Mouse (Mus musculus) midbrain, embryonic 11.5 days (tissue): ENCODE measurements around the gene 1700012B07Rik. TPM values are rescaled to one million over a fixed set of nuclear protein-coding genes. Genes with fewer than 3 reads are reported as not detected.

ENCODE experiments used
- ATAC-seq: fragments of 200-750 bp; cut with Nextera tagmentation; 2 replicates; pipeline ENCODE4 v1.8.0; 2017; ENCODE audit warnings: moderate TSS enrichment, moderate library complexity; ENCODE audit not compliant: low FRiP score
- DNase-seq: peaks from one replicate; pipeline ENCODE4 v3.0.0; 2015; ENCODE audit warnings: low spot score; ENCODE audit errors: missing footprints
- H3K27ac ChIP-seq: fragments of 300-500 bp; sonication (generic); 2 replicates; pipeline ENCODE4 v1.5.1; 2014; ENCODE audit warnings: low read depth, low read length
- H3K27me3 ChIP-seq: fragments of 300-500 bp; sonication (generic); 2 replicates; pipeline ENCODE4 v1.6.1; 2014; ENCODE audit warnings: mild to moderate bottlenecking, low read length, moderate library complexity, mixed read lengths; ENCODE audit not compliant: control insufficient read depth, insufficient read depth
- H3K36me3 ChIP-seq: fragments of 300-500 bp; sonication (generic); 2 replicates; pipeline ENCODE4 v1.6.1; 2014; ENCODE audit warnings: mild to moderate bottlenecking, low read length, moderate library complexity, mixed read lengths; ENCODE audit not compliant: control insufficient read depth, insufficient read depth
- H3K4me1 ChIP-seq: fragments of 300-500 bp; sonication (generic); 2 replicates; pipeline ENCODE4 v1.6.1; 2014; ENCODE audit warnings: low read length; ENCODE audit not compliant: control insufficient read depth, insufficient read depth
- H3K4me2 ChIP-seq: fragments of 300-500 bp; sonication (generic); 2 replicates; pipeline ENCODE4 v1.6.1; 2014; ENCODE audit warnings: mild to moderate bottlenecking, moderate library complexity
- H3K4me3 ChIP-seq: fragments of 300-500 bp; sonication (generic); 2 replicates; pipeline ENCODE4 v1.5.1; 2014; ENCODE audit warnings: low read depth, low read length
- H3K9ac ChIP-seq: fragments of 300-500 bp; sonication (generic); 2 replicates; pipeline ENCODE4 v1.6.1; 2014; ENCODE audit warnings: low read length
- H3K9me3 ChIP-seq: fragments of 300-500 bp; sonication (generic); 2 replicates; pipeline ENCODE4 v1.6.1; 2016; ENCODE audit warnings: low read length; ENCODE audit not compliant: control insufficient read depth
- WGBS: fragments of 180-500 bp; shearing (Covaris S2); extraction: QIAGEN DNeasy Blood & Tissue Kit; methylation state at CpG from one replicate; pipeline ENCODE4 v1.1.7; 2014; 5-methylcytosine and 5-hydroxymethylcytosine counted together
- polyA plus RNA-seq: library from polyadenylated mRNA; unstranded; fragments of >200 nt; fragmentation: Nextera tagmentation; extraction: Ambion mirVana; gene quantifications from 2 replicates; pipeline ENCODE4 v1.2.1, GENCODE M21; 2014

Gene 1700012B07Rik
- polyA plus RNA-seq, 1 experiment from 2014 or later: not detected

DNA sequence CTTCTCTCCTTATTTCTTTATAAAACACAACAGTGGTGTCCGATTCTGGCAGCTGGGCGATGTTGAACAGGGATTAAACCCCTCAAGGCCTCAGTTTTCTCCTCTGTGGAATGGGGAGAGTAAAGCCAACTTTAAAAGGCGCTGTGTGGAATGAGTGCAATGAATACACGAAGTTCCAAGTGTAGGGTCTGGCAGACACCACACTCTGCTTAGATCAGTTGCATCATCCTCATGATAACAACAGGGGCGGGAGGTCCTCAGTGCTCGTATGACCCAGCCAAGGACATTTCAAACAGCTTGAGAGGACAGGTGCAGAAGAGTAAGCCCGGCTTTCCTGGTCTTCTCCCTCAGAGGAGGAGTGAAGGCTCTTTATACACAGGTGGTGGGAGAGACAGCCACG lies 26.2 kb upstream of the 1700012B07Rik start:
- Histone ChIP-seq H3K9me3 (no peaks in the 10 kb centered on the region), H3K27me3 (no peaks in the 10 kb centered on the region), H3K4me1 (no peaks in the 10 kb centered on the region), H3K36me3 (no peaks in the 10 kb centered on the region), H3K4me3 (no peak overlapping the region), H3K27ac (no peak overlapping the region), H3K4me2 (no peak overlapping the region), H3K9ac (no peak overlapping the region)
- DNase-seq (peak; percentile 75), ATAC-seq (peak; percentile 38; the same call in 1 of the 2 replicates)
- WGBS: 85% methylated on average over 8 of the region's 8 CpGs

GRCm38 (mm10) chr11:109853228-109853966 lies 25.6 kb upstream of the 1700012B07Rik start:
- H3K27ac ChIP-seq: no peak overlapping the region
- ATAC-seq (peak; percentile 81), DNase-seq (peak; percentile 88)
- H3K4me1 ChIP-seq: no peaks in the 10 kb centered on the region
- H3K27me3 ChIP-seq: no peaks in the 10 kb centered on the region
- 57% methylated on average over 17 of the region's 17 CpGs for WGBS
- no peak overlapping the region for H3K9ac ChIP-seq
- H3K4me2 ChIP-seq: no peak overlapping the region
- H3K4me3 ChIP-seq: no peak overlapping the region
- H3K36me3 ChIP-seq: no peaks in the 10 kb centered on the region
- no peaks in the 10 kb centered on the region for H3K9me3 ChIP-seq

DNA sequence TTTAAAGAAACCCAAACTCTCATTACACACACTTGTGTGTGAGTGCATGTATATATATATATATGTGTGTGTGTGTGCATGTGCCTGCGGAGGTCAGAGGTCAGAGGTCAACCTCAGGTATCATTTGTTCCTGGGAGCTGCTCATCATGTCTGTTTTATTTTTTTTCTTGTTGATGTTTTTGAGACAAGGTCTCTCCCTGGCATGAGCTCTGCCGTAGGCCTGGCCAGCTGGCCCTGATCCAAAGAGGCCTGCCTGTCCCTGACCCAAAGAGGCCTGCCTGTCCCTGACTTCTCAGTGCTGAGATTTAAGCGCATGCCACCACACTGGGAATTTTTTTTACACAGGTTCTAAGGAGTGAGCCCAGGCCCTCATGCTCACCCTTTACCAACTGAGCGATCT lies 24.1 kb upstream of the 1700012B07Rik start:
- H3K4me1 ChIP-seq: no peaks in the 10 kb centered on the region

DNA sequence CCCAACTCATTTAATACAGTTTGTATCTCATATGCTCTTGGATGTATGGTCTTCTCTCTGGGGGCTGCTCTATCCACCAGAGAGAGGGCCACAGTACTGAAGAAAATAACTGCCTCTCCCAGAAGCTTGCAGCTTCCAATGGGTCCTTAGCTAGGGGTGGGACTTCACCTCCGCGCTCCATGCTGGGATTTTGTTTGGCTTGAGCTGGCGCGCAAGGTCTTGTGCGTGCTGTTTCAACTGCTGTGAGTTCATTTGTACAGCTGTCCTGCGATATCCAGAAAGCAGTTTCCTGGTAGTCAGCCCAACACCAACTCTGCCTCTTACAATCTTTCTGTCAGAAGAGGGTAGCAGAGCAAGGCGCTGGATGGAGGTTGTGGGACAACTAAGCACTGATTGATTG lies 18.5 kb upstream of the 1700012B07Rik start:
- Histone ChIP-seq H3K27ac (no peak overlapping the region), H3K4me2 (no peak overlapping the region), H3K27me3 (no peaks in the 10 kb centered on the region), H3K9ac (no peak overlapping the region), H3K9me3 (no peaks in the 10 kb centered on the region), H3K4me1 (no peaks in the 10 kb centered on the region), H3K36me3 (no peaks in the 10 kb centered on the region), H3K4me3 (no peak overlapping the region)
- 65% methylated on average over 7 of the region's 7 CpGs for whole genome bisulfite sequencing
- no peak for DNase-seq
- no peak for ATAC-seq

More for the DNA sequence above, 24.1 kb upstream of the 1700012B07Rik start:
- no peak for DNase-seq
- no peak for ATAC-seq
- H3K36me3 ChIP-seq: no peaks in the 10 kb centered on the region
- H3K27me3 ChIP-seq: no peaks in the 10 kb centered on the region
- H3K9me3 ChIP-seq: no peaks in the 10 kb centered on the region
- no peak overlapping the region for H3K4me3 ChIP-seq
- H3K4me2 ChIP-seq: no peak overlapping the region
- no peak overlapping the region for H3K9ac ChIP-seq
- WGBS: 90% methylated on average over 4 of the region's 4 CpGs
- no peak overlapping the region for H3K27ac ChIP-seq

GRCm38 (mm10) chr11:109845601-109846000 lies 17.8 kb upstream of the 1700012B07Rik start:
- H3K4me1 ChIP-seq: no peaks in the 10 kb centered on the region
- no peaks in the 10 kb centered on the region for H3K36me3 ChIP-seq
- 67% methylated on average over 4 of the region's 4 CpGs for WGBS
- no peak overlapping the region for H3K4me3 ChIP-seq
- no peak for DNase-seq
- H3K4me2 ChIP-seq: no peak overlapping the region
- ATAC-seq: no peak
- H3K27me3 ChIP-seq: no peaks in the 10 kb centered on the region
- no peak overlapping the region for H3K27ac ChIP-seq
- no peak overlapping the region for H3K9ac ChIP-seq
- no peaks in the 10 kb centered on the region for H3K9me3 ChIP-seq

GRCm38 (mm10) chr11:109844466-109844865 lies 16.6 kb upstream of the 1700012B07Rik start:
- WGBS: 77% methylated on average over 5 of the region's 5 CpGs
- no peak for ATAC-seq
- H3K27ac ChIP-seq: no peak overlapping the region
- no peak overlapping the region for H3K4me3 ChIP-seq
- no peaks in the 10 kb centered on the region for H3K4me1 ChIP-seq
- H3K36me3 ChIP-seq: no peaks in the 10 kb centered on the region
- DNase-seq: no peak
- H3K27me3 ChIP-seq: no peaks in the 10 kb centered on the region
- no peak overlapping the region for H3K4me2 ChIP-seq
- H3K9ac ChIP-seq: no peak overlapping the region
- H3K9me3 ChIP-seq: no peaks in the 10 kb centered on the region

GRCm38 (mm10) chr11:109830368-109830767 lies 2.5 kb upstream of the 1700012B07Rik start:
- Histone ChIP-seq H3K4me3 (no peak overlapping the region), H3K36me3 (no peaks in the 10 kb centered on the region), H3K4me1 (no peaks in the 10 kb centered on the region), H3K4me2 (no peak overlapping the region), H3K27ac (no peak overlapping the region), H3K9me3 (no peaks in the 10 kb centered on the region), H3K27me3 (no peaks in the 10 kb centered on the region), H3K9ac (no peak overlapping the region)
- no peak for DNase-seq
- 93% methylated on average over 5 of the region's 5 CpGs for whole genome bisulfite sequencing
- ATAC-seq: no peak

DNA sequence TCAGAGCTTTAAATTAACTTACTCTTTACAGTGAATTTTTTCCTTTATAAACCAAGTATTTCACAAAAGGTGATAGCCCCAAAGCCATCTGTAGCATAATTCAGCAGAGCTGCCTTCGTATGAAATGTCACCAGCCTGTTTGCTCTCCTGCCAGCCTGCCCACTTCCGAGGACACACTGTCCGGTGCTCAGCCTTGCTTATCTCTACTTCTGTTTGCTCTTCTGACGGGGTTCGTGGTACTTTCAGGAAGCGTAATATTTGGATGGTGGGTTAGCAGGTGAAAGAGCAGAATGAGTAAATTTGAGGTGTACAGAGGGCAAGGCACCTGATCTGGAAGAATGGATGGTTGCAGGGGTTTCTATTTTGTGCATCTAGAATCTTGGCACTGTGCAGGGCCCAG lies 5.6 kb downstream of the 1700012B07Rik start:
- WGBS: 89% methylated on average over 6 of the region's 6 CpGs

GRCm38 (mm10) chr11:109817405-109817804 lies 10.4 kb downstream of the 1700012B07Rik start:
- Histone ChIP-seq H3K9ac (no peak overlapping the region), H3K27me3 (no peaks in the 10 kb centered on the region), H3K36me3 (no peaks in the 10 kb centered on the region), H3K27ac (no peak overlapping the region), H3K4me1 (no peaks in the 10 kb centered on the region), H3K4me2 (no peak overlapping the region), H3K9me3 (no peaks in the 10 kb centered on the region), H3K4me3 (no peak overlapping the region)
- WGBS: 86% methylated on average over 3 of the region's 3 CpGs
- no peak for DNase-seq
- no peak for ATAC-seq

More for the DNA sequence above, 5.6 kb downstream of the 1700012B07Rik start:
- Histone ChIP-seq H3K27ac (no peak overlapping the region), H3K36me3 (no peaks in the 10 kb centered on the region), H3K9ac (no peak overlapping the region), H3K4me3 (no peak overlapping the region), H3K27me3 (no peaks in the 10 kb centered on the region), H3K4me1 (no peaks in the 10 kb centered on the region), H3K9me3 (no peaks in the 10 kb centered on the region), H3K4me2 (no peak overlapping the region)
- ATAC-seq: no peak
- no peak for DNase-seq
